Mouse (Mus musculus) midbrain, embryonic 14.5 days (tissue): ENCODE measurements at regions not wholly inside any gene's neighbourhood (a gene's known extent, or its start where the extent isn't known, plus 50 kb on each side); places are given as distances from the start of the nearest gene placed in this dataset.

Experiments
- ATAC-seq: fragments of 200-750 bp; cut with Nextera tagmentation; 2 replicates; pipeline ENCODE4 v1.8.0; 2017; ENCODE audit warnings: moderate number of reproducible peaks, moderate library complexity; ENCODE audit not compliant: low FRiP score, low TSS enrichment
- DNase-seq: peaks from one replicate; pipeline ENCODE4 v3.0.0-alpha.2; 2015
- H3K27ac ChIP-seq: fragments of 300-500 bp; sonication (generic); replicated peaks from 2 replicates; pipeline ENCODE4 v1.5.1; 2014; ENCODE audit warnings: mild to moderate bottlenecking, low read depth, low read length, moderate library complexity
- H3K27me3 ChIP-seq: fragments of 300-500 bp; sonication (generic); 2 replicates; pipeline ENCODE4 v1.6.1; 2014; ENCODE audit warnings: low read length, control low read depth, mixed read lengths; ENCODE audit not compliant: control insufficient read depth, insufficient read depth
- H3K36me3 ChIP-seq: fragments of 300-500 bp; sonication (generic); 2 replicates; pipeline ENCODE4 v1.6.1; 2014; ENCODE audit warnings: low read length, control low read depth; ENCODE audit not compliant: control insufficient read depth, insufficient read depth
- H3K4me1 ChIP-seq: fragments of 300-500 bp; sonication (generic); 2 replicates; pipeline ENCODE4 v1.6.1; 2014; ENCODE audit warnings: mild to moderate bottlenecking, antibody characterized with exemption, low read length, control low read depth; ENCODE audit not compliant: control insufficient read depth, insufficient read depth
- H3K4me2 ChIP-seq: fragments of 300-500 bp; sonication (generic); 2 replicates; pipeline ENCODE4 v1.6.1; 2014; ENCODE audit warnings: mild to moderate bottlenecking, low read length, moderate library complexity
- H3K4me3 ChIP-seq: fragments of 300-500 bp; sonication (generic); replicated peaks from 2 replicates; pipeline ENCODE4 v1.5.1; 2014; ENCODE audit warnings: low read depth, low read length
- H3K9ac ChIP-seq: fragments of 300-500 bp; sonication (generic); replicated peaks from 2 replicates; pipeline ENCODE4 v1.6.1; 2014; ENCODE audit warnings: mild to moderate bottlenecking, low read length, moderate library complexity
- H3K9me3 ChIP-seq: fragments of 300-500 bp; sonication (generic); 2 replicates; pipeline ENCODE4 v1.6.1; 2016; ENCODE audit warnings: low read length, control low read depth, mixed read lengths; ENCODE audit not compliant: control insufficient read depth
- WGBS: fragments of 180-500 bp; shearing (Covaris S2); extraction: QIAGEN DNeasy Blood & Tissue Kit; methylation state at CpG from one replicate; pipeline ENCODE4 v1.1.7; 2014; 5-methylcytosine and 5-hydroxymethylcytosine counted together

DNA sequence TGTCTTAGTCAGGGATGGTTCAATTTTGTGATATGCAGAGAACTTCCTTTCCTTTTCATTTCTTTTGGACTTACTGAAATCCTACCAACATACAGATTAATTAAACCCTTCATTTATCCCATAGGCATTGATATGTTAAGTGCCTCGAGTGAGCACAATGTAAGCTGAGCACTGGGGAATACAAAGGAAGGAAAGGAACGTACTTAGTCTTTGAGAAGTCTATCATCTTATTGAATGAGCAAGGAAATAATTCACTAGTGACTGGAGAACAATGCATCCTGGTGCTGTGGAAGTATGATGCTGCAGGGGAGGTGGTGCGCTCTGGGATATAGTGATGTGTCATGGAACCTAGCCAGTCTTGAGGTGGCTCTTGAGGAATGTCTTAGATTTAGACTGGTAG lies 204.9 kb upstream of the Ubash3b start:
- H3K9me3 ChIP-seq, result no peaks in the 10 kb centered on the region
- H3K27me3 ChIP-seq, result no peaks in the 10 kb centered on the region
- peaks cover 8% of the 10 kb centered on the region; the same call in 1 of the 2 replicates for H3K4me1 ChIP-seq
- no peak for ATAC-seq
- H3K9ac ChIP-seq, result no peak overlapping the region
- DNase-seq, result no peak
- no peak overlapping the region for H3K27ac ChIP-seq
- no peak overlapping the region for H3K4me2 ChIP-seq
- H3K4me3 ChIP-seq, result no peak overlapping the region
- 6% methylated on average over 3 of the region's 3 CpGs for WGBS
- no peaks in the 10 kb centered on the region for H3K36me3 ChIP-seq

GRCm38 (mm10) chr9:41365251-41365650 lies 203.8 kb upstream of the Ubash3b start:
- Histone ChIP-seq H3K36me3 (no peaks in the 10 kb centered on the region), H3K9ac (no peak overlapping the region), H3K9me3 (no peaks in the 10 kb centered on the region), H3K4me2 (no peak overlapping the region), H3K27me3 (no peaks in the 10 kb centered on the region), H3K27ac (peak overlapping the region; percentile 63), H3K4me1 (peaks cover 8% of the 10 kb centered on the region; the same call in 1 of the 2 replicates), H3K4me3 (no peak overlapping the region)
- DNase-seq (no peak), ATAC-seq (no peak; the same call in 1 of the 2 replicates)
- WGBS, result 7% methylated on average over 5 of the region's 5 CpGs

DNA sequence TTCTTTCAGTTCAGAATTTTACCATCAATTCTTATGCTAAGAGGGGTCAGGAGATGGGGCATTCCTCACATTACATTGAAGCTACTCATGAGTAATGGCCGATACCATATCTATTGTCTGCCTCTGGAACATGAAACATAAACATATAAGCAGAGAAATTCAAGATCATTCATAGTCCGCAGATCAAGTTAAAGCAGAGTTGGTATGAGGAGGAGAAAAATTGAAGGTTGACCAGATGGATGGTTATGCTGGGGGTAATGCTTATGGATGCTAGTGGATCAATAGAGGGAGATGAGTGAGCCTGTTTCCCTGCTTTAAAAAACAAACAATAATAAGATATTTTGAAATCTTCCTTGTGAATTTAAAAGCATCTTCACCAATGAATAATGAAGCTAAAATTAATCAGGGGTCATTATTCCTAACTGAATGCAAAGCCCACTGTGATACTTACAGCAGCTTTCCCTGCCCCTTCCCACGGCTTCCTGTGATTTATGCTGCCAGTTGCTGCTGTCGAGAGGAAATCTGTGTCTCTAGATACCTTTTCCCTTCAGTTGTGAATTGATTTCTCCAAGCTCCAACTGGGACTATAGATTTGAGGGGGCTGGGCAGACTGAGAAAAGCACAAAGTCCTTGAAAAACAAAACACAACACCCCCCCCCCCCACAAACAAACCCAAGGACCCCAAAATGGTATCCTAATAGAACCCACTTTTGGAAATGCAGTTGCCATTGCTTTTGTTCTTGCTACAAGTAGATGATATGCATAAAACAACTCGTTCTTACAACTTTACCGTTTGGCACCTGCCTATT lies 203.1 kb upstream of the Ubash3b start:
- no peak overlapping the region for H3K4me2 ChIP-seq
- H3K9me3 ChIP-seq, result no peaks in the 10 kb centered on the region
- no peaks in the 10 kb centered on the region for H3K36me3 ChIP-seq
- H3K4me3 ChIP-seq, result no peak overlapping the region
- 26% methylated on average over 6 of the region's 6 CpGs for WGBS
- H3K9ac ChIP-seq, result no peak overlapping the region
- H3K27ac ChIP-seq, result peak overlapping the region; percentile 63
- peaks cover 8% of the 10 kb centered on the region; the same call in 1 of the 2 replicates for H3K4me1 ChIP-seq
- no peaks in the 10 kb centered on the region for H3K27me3 ChIP-seq
- ATAC-seq (no peak), DNase-seq (peak; percentile 36)

- Histone ChIP-seq H3K4me2 (no peak overlapping the region), H3K9me3 (no peaks in the 10 kb centered on the region), H3K36me3 (no peaks in the 10 kb centered on the region), H3K4me3 (no peak overlapping the region), H3K27ac (no peak overlapping the region), H3K9ac (no peak overlapping the region), H3K4me1 (peaks cover 7% of the 10 kb centered on the region; the same call in 1 of the 2 replicates), H3K27me3 (no peaks in the 10 kb centered on the region)
- 68% methylated on average over 5 of the region's 5 CpGs for WGBS
- DNase-seq, result no peak
- no peak for ATAC-seq
These were observed 198.9 kb upstream of the Ubash3b start for GRCm38 (mm10) chr9:41360356-41360755.

- Histone ChIP-seq H3K27ac (no peak overlapping the region), H3K9ac (no peak overlapping the region), H3K9me3 (no peaks in the 10 kb centered on the region), H3K4me1 (no peaks in the 10 kb centered on the region), H3K27me3 (no peaks in the 10 kb centered on the region), H3K36me3 (no peaks in the 10 kb centered on the region), H3K4me2 (no peak overlapping the region), H3K4me3 (no peak overlapping the region)
- DNase-seq, result no peak
- WGBS, result 95% methylated on average over 3 of the region's 3 CpGs
- ATAC-seq, result no peak
These were observed 197.8 kb upstream of the Ubash3b start for GRCm38 (mm10) chr9:41359286-41359685.

- H3K9ac ChIP-seq, result no peak overlapping the region
- H3K4me2 ChIP-seq, result no peak overlapping the region
- DNase-seq (no peak), ATAC-seq (no peak)
- H3K27ac ChIP-seq, result no peak overlapping the region
- H3K9me3 ChIP-seq, result no peaks in the 10 kb centered on the region
- no peak overlapping the region for H3K4me3 ChIP-seq
- no peaks in the 10 kb centered on the region for H3K27me3 ChIP-seq
- H3K36me3 ChIP-seq, result no peaks in the 10 kb centered on the region
- WGBS, result 76% methylated on average over 2 of the region's 2 CpGs
- no peaks in the 10 kb centered on the region for H3K4me1 ChIP-seq
These were observed 183.8 kb upstream of the Ubash3b start for GRCm38 (mm10) chr9:41345338-41345737.

GRCm38 (mm10) chr9:41337375-41337774 lies 175.9 kb upstream of the Ubash3b start:
- no peak overlapping the region for H3K4me3 ChIP-seq
- 88% methylated on average over 2 of the region's 2 CpGs for WGBS
- ATAC-seq (no peak), DNase-seq (no peak)
- no peak overlapping the region for H3K27ac ChIP-seq
- peaks cover 13% of the 10 kb centered on the region for H3K4me1 ChIP-seq
- no peak overlapping the region for H3K4me2 ChIP-seq
- H3K9me3 ChIP-seq, result no peaks in the 10 kb centered on the region
- no peaks in the 10 kb centered on the region for H3K27me3 ChIP-seq
- no peaks in the 10 kb centered on the region for H3K36me3 ChIP-seq
- no peak overlapping the region for H3K9ac ChIP-seq

DNA sequence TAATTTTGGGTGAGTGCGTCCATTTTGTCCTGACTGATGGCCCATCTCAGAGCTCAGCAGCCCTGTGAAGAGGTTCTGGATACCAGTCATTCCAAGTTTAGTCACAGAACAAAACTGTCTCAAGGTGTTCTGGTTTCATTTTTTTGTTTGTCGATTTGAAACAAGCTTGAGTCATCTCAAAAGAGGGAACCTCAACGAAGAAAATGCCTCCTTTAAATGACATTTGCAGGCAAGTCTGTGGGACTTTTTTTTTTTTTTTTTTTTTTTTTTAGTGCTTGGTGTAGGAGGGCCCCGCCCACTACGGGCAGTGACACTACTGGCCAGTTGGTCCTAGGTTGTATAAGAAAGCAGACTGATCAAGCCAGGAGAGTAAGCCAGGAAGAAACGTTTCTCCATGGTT lies 175.3 kb upstream of the Ubash3b start:
- DNase-seq (no peak), ATAC-seq (no peak)
- Histone ChIP-seq H3K4me1 (peaks cover 13% of the 10 kb centered on the region), H3K9me3 (no peaks in the 10 kb centered on the region), H3K36me3 (no peaks in the 10 kb centered on the region), H3K27ac (no peak overlapping the region), H3K9ac (no peak overlapping the region), H3K27me3 (no peaks in the 10 kb centered on the region), H3K4me3 (no peak overlapping the region), H3K4me2 (no peak overlapping the region)
- 90% methylated on average over 6 of the region's 6 CpGs for WGBS
